Mouse (Mus musculus): ENCODE data around the gene Srxn1.

Srxn1 gene

DNA sequence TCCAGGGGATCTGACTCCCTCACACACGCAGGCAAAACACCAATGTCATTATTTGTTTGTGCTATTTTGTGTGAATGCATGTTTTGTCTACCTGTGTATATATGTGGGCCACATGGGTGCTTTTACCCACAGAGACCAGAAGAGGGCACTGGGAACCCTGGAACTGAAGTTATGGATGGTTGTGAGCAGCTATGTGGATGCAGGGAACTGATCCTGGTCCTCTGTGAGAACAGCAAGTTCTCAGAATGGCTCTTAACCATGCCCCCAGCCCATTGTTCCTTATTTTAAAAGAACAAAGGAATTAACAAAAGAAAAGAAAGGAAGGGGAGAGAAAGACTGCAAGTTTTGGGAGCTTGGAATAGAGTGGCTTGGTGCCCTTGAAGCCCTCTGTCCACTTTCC lies 54.2 kb downstream of the Srxn1 start:
- no peak for DNase-seq (ENCODE audit: low spot score in 2 of 2)
